Mouse (Mus musculus) heart, embryonic 13.5 days (tissue): Measurements from ENCODE around the gene Ap5b1. TPM values are rescaled to one million over a fixed set of nuclear protein-coding genes. Genes with fewer than 3 reads are reported as not detected.

Experiments used
- ATAC-seq: fragments of 200-750 bp; cut with Nextera tagmentation; 2 replicates; pipeline ENCODE4 v1.8.0; 2017; ENCODE audit warnings: moderate TSS enrichment; ENCODE audit not compliant: insufficient number of reproducible peaks, low FRiP score, low TSS enrichment; ENCODE audit errors: extremely low read depth
- H3K27ac ChIP-seq: fragments of 300-500 bp; sonication (generic); replicated peaks from 2 replicates; pipeline ENCODE4 v1.5.1; 2015; ENCODE audit warnings: moderate library complexity, mild to moderate bottlenecking, inconsistent platforms
- H3K27me3 ChIP-seq: fragments of 300-500 bp; sonication (generic); replicated peaks from 2 replicates; pipeline ENCODE4 v1.6.1; 2015; ENCODE audit warnings: mild to moderate bottlenecking, inconsistent platforms
- H3K36me3 ChIP-seq: fragments of 300-500 bp; sonication (generic); 2 replicates; pipeline ENCODE4 v1.6.1; 2015; ENCODE audit warnings: mild to moderate bottlenecking, inconsistent platforms
- H3K4me1 ChIP-seq: fragments of 300-500 bp; sonication (generic); 2 replicates; pipeline ENCODE4 v1.6.1; 2015; ENCODE audit warnings: inconsistent platforms
- H3K4me2 ChIP-seq: fragments of 300-500 bp; sonication (generic); 2 replicates; pipeline ENCODE4 v1.6.1; 2015; ENCODE audit warnings: inconsistent platforms, mild to moderate bottlenecking, moderate library complexity
- H3K4me3 ChIP-seq: fragments of 300-500 bp; sonication (generic); 2 replicates; pipeline ENCODE4 v1.5.1; 2015; ENCODE audit warnings: moderate library complexity, mild to moderate bottlenecking, inconsistent platforms
- H3K9ac ChIP-seq: fragments of 300-500 bp; sonication (generic); 2 replicates; pipeline ENCODE4 v1.6.1; 2015; ENCODE audit warnings: inconsistent platforms, mild to moderate bottlenecking, moderate library complexity
- H3K9me3 ChIP-seq: fragments of 300-500 bp; sonication (generic); 2 replicates; pipeline ENCODE4 v1.6.1; 2016; ENCODE audit warnings: inconsistent platforms
- WGBS: fragments of 180-500 bp; shearing (Covaris S2); methylation state at CpG from one replicate; pipeline ENCODE4 v1.1.7; 2015; ENCODE audit warnings: mixed read lengths; 5-methylcytosine and 5-hydroxymethylcytosine counted together
- polyA plus RNA-seq: library from polyadenylated mRNA; unstranded; fragments of >200 nt; fragmentation: Nextera tagmentation; extraction: Ambion mirVana; gene quantifications from 2 replicates; pipeline ENCODE4 v1.2.1, GENCODE M21; 2015

Ap5b1 gene
- polyA plus RNA-seq, 1 experiment from 2014 or later, result 2.7 TPM

DNA sequence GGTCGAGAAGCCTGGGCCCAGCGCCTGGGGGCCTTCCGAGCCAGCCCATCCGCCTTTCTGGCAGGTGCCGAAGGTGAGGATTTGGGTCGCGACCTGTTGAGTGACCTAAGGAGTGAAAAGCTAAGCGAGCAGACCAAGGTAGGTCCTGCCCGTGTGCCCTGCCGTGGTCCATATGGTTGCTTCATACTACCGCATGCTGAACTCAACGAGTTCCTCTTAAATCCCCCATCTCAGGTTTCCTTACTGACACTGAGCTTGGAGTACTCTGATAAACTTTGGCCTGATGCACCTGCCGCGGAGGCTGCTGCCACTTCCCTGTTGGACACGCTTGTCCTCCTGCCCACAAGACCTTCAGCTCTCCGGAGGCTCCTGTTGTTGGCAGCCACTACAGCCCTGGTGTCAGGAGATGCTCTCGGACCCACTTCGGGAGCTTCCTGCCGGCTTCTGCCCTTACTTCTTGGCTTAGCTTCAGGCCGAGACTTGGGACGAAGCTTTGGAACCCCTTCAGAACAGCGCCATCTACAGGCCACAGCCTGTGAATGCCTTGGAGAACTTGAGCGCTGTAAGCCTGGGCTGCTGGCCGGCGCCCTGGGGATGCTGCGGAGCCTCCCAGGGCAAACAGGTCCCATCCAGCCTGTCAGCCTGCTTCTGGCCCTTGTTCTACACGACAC is 780 bp downstream of the Ap5b1 start:
- peaks cover 21% of the 10 kb centered on the region for H3K4me1 ChIP-seq
- H3K9me3 ChIP-seq, result no peaks in the 10 kb centered on the region
- ATAC-seq, result no peak
- H3K4me3 ChIP-seq, result peak overlapping the region; percentile 67
- H3K4me2 ChIP-seq, result peak overlapping the region; percentile 98
- 8% methylated on average over 27 of the region's 27 CpGs for WGBS
- peak overlapping the region; percentile 83 for H3K9ac ChIP-seq
- H3K27ac ChIP-seq, result peak overlapping the region; percentile 89; the same call in 1 of the 2 replicates
- H3K36me3 ChIP-seq, result peaks cover 26% of the 10 kb centered on the region
- H3K27me3 ChIP-seq, result peaks cover 45% of the 10 kb centered on the region

DNA sequence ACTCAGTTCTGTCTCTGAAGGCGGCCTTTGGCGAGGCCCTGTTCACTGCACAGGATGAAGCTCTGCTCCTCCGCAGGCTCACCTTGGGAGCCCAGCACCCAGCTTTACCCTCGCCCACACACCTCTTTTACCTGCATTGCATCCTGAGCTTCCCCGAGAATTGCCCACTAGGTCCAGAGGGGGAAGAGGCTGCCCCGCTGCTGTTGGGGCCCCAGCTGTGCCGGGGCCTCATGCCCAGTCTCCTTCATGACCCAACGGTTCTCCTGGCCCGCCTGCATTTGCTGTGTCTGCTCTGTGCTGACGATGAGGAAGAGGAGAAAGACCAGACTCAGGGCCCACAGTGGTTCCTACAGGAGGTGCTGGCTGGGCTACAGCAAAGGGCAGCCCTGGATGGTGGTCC is 1.7 kb downstream of the Ap5b1 start:
- 82% methylated on average over 10 of the region's 10 CpGs for WGBS
- H3K27ac ChIP-seq, result no peak overlapping the region
- H3K27me3 ChIP-seq, result peaks cover 35% of the 10 kb centered on the region
- peak overlapping the region; percentile 83; the same call in 1 of the 2 replicates for H3K9ac ChIP-seq
- H3K4me1 ChIP-seq, result peaks cover 21% of the 10 kb centered on the region
- H3K4me2 ChIP-seq, result no peak overlapping the region
- ATAC-seq, result no peak
- H3K36me3 ChIP-seq, result peaks cover 26% of the 10 kb centered on the region
- no peaks in the 10 kb centered on the region for H3K9me3 ChIP-seq
- H3K4me3 ChIP-seq, result no peak overlapping the region

DNA sequence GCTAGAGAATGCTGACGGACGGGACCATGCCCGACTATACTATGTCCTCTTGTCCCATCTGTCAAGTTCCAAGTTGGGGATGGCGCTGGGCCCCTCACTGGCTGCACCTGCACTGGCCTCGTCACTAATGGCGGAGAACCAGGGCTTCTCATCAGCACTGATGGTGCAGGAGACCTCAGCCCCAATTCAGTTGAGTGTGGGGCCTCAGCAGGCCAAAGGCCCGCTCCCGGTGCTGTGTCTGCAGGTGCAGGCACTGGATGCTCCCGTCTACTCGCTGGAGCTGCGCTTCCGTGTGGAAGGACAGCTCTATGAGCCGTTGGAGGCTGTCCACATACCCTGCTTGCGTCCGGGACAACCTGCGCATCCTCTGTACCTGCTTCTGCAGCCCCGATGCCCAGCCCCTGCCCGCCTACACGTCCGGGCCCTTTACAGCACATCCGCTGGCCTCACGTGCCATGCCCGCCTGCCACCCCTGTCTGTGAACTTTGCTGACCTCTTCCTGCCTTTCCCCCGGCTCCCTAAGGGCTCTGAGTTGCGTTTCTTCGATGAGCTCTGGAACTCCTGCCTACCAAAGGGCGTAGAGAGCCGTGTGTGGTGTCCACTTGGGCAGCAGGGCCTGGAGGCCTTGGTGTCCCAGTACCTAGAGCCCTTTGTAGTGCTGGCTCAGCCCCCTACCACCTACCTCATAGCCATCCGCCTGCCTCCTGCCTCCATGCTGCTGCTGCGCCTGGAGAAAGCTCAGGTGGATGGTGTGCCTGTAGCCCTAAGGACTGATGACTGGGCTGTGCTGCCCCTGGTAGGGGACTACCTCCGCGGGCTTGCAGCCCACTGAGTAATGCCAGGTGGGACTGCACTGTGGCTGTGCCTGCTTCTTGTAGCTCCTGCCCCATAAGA is 2.8 kb downstream of the Ap5b1 start:
- no peak overlapping the region for H3K4me3 ChIP-seq
- H3K9me3 ChIP-seq, result no peaks in the 10 kb centered on the region
- peaks cover 25% of the 10 kb centered on the region for H3K27me3 ChIP-seq
- 87% methylated on average over 32 of the region's 32 CpGs for WGBS
- no peak overlapping the region for H3K27ac ChIP-seq
- peaks cover 26% of the 10 kb centered on the region for H3K36me3 ChIP-seq
- peaks cover 21% of the 10 kb centered on the region for H3K4me1 ChIP-seq
- no peak overlapping the region for H3K4me2 ChIP-seq
- ATAC-seq, result no peak
- no peak overlapping the region for H3K9ac ChIP-seq

DNA sequence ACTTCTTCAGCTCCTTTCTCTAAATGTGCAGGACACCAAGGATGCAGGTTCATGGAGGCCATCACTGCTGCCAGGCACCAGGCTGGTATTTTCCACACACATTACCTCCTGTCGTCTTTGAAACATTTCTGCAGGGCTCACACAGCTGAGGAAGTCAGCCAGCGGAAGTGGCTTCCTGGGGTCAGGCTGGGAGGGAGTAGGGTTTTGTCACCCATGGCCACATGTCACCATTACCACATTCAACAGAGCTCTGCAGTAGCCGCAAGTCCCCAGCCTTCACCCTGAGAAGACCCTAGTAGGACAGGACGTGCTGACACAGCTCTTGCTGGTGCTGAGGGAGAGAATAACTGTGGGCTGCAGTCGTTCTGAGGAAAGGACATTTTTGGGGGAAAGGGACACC is 4.0 kb downstream of the Ap5b1 start:
- Histone ChIP-seq H3K27me3 (peaks cover 13% of the 10 kb centered on the region), H3K4me1 (peaks cover 15% of the 10 kb centered on the region), H3K4me3 (no peak overlapping the region), H3K4me2 (no peak overlapping the region), H3K36me3 (peaks cover 26% of the 10 kb centered on the region), H3K27ac (no peak overlapping the region), H3K9me3 (no peaks in the 10 kb centered on the region), H3K9ac (no peak overlapping the region)
- no peak for ATAC-seq
- 59% methylated on average over 5 of the region's 5 CpGs for WGBS

DNA sequence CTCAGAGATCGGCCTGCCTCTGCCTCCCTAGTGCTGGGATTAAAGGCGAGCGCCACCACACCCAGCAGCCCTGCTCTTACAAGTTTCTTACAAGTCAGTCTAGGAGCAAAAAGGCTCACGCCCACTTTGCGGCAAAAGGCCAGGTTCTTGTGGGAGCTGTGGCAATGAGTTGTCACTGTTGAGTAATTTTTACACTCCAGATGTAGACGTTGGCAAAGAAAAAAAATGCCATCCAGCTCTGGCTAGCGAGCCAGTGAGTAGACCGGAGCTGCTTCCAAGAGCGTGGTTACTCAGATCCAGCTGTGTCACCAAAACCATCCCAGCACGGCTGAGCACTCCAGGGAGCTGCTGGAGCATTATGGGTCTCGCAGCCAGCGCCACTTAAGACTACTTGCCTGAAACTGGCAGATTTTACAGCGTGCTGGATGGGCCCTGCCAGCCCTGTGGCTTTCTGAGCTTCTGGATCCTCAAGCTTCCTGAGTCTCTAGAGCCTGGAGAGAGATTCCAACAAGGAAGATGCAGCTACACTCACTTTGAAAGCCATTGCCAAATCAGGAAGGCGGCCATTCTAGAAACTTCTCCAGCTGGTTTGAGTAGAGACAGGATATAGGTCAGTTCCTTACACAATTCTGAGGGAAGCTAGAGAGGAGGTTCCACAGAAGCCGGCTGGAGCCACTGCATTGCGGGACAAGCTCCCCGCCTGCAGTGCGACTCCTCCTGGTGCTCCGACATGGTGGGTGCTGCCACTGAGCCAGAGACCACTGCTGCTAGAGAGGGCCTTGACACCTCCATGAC is 4.7 kb downstream of the Ap5b1 start:
- Histone ChIP-seq H3K36me3 (peaks cover 26% of the 10 kb centered on the region), H3K4me1 (peaks cover 10% of the 10 kb centered on the region), H3K27ac (no peak overlapping the region), H3K4me2 (no peak overlapping the region), H3K9ac (no peak overlapping the region), H3K4me3 (no peak overlapping the region), H3K9me3 (no peaks in the 10 kb centered on the region), H3K27me3 (peaks cover 13% of the 10 kb centered on the region)
- ATAC-seq, result no peak
- 81% methylated on average over 19 of the region's 19 CpGs for WGBS

DNA sequence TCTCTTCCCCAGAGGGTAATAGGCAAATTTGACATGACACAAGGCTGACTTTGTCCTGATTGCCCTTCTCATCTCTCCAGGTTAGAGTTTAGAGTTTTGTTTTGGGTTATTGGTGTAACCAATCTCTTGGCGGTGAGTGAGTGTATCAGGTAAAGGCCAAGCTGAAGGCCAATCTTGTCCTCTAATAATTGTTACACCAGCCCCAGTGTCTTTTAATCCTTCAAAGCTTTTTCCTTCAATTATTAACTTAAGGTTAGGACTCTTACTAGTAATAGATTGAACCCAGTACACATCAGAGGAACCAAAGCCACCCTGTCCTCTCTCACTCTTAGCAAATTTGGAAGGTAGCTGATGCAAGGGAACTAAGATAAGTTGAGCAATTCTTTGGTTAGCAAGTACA is 7.5 kb downstream of the Ap5b1 start:
- Histone ChIP-seq H3K36me3 (peaks cover 15% of the 10 kb centered on the region), H3K4me3 (no peak overlapping the region), H3K27me3 (peaks cover 7% of the 10 kb centered on the region; the same call in 1 of the 2 replicates), H3K4me1 (no peaks in the 10 kb centered on the region), H3K27ac (no peak overlapping the region), H3K4me2 (no peak overlapping the region), H3K9me3 (no peaks in the 10 kb centered on the region), H3K9ac (no peak overlapping the region)
- 87% methylated on average over 1 of the region's 1 CpGs for WGBS
- ATAC-seq, result no peak

DNA sequence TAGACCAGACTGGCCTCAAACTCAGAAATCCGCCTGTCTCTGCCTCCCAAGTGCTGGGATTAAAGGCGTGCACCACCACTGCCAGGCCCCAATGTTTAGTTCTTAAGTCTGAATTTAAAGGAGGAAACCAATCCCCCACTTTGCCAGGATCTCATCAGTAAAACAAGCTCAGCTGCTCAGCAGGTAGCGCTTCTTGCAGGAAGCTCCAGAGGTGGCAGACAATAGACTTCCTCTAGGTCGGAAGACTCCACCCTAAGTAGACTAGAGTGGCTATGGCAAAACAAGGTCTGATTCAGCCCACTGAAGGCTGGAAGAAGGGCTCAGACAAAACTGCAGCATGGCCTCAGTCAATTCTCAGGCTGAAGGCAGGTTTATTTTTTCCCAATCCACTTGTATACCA is 12.1 kb downstream of the Ap5b1 start:
- Histone ChIP-seq H3K36me3 (no peaks in the 10 kb centered on the region), H3K27ac (no peak overlapping the region), H3K27me3 (peaks cover 18% of the 10 kb centered on the region), H3K9me3 (no peaks in the 10 kb centered on the region), H3K9ac (no peak overlapping the region), H3K4me2 (no peak overlapping the region), H3K4me3 (no peak overlapping the region), H3K4me1 (no peaks in the 10 kb centered on the region)
- ATAC-seq, result no peak
- WGBS, result 57% methylated on average over 4 of the region's 4 CpGs

DNA sequence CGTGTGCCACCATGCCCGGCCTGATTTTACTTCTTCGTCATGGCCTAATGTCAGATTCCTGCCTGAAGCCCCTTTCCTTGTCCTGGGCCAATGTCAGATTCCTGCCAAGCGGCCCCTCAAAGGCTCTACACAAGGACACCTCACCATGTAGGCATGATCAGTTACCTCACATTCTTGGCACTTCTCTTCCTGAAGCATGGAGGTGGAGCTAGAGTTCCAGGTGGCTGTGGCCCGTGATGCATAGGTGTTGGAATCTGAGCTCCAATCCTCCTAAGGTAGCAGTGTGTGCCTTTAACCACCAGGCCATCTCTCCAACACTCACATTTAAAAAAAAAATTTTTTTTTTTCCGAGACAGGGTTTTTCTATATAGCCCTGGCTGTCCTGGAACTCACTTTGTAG is 13.0 kb downstream of the Ap5b1 start:
- Histone ChIP-seq H3K9me3 (no peaks in the 10 kb centered on the region), H3K4me2 (no peak overlapping the region), H3K27ac (no peak overlapping the region), H3K27me3 (peaks cover 18% of the 10 kb centered on the region), H3K9ac (no peak overlapping the region), H3K36me3 (no peaks in the 10 kb centered on the region), H3K4me3 (no peak overlapping the region), H3K4me1 (no peaks in the 10 kb centered on the region)
- 81% methylated on average over 6 of the region's 6 CpGs for WGBS
- ATAC-seq, result no peak

DNA sequence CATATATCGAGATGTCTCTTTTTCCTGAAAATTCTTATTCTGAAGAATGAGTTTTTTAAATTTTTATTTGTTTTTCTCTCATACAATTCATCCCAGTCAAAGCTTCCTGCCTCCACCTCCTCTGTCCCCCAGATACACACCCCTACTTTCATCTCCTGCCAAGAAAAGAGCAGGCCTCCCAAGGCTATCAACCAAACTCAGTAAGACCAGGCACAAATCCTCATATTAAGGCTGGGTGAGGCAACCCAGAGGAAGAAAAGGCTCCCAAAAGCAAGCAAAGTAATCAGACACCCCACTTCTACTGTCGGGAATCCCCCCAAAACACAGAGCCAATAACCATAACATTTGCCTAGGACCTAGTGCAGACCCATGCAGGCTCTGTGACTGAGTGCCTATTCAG is 14.2 kb downstream of the Ap5b1 start:
- no peaks in the 10 kb centered on the region for H3K9me3 ChIP-seq
- no peaks in the 10 kb centered on the region for H3K4me1 ChIP-seq
- no peak overlapping the region for H3K9ac ChIP-seq
- H3K4me2 ChIP-seq, result no peak overlapping the region
- H3K4me3 ChIP-seq, result no peak overlapping the region
- H3K27me3 ChIP-seq, result peaks cover 18% of the 10 kb centered on the region
- WGBS, result 68% methylated on average over 2 of the region's 2 CpGs
- ATAC-seq, result no peak; the same call in 1 of the 2 replicates
- no peak overlapping the region for H3K27ac ChIP-seq
- no peaks in the 10 kb centered on the region for H3K36me3 ChIP-seq

DNA sequence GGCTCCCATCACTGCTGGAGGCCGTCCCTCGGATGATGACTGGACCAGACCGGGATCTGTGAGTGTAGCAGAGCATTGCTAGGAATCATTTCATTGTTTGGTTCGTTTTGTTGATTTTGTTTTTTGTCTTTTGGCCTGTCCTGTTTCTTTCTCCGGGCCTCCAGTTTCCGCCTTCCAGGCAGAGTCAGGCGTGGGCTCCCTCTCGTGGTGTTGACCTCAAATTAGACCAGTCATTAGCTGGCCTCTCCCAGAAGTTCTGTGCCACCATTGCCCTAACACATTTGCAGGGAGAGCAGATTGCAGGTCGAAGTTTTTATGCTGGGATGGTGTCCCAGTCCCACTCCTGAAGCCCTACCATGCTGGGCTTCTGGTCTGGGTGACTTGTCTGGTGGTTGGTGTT is 21.3 kb downstream of the Ap5b1 start:
- H3K27ac ChIP-seq, result no peak overlapping the region
- H3K27me3 ChIP-seq, result peaks cover 4% of the 10 kb centered on the region
- no peaks in the 10 kb centered on the region for H3K9me3 ChIP-seq
- 72% methylated on average over 9 of the region's 9 CpGs for WGBS
- H3K4me3 ChIP-seq, result no peak overlapping the region
- no peak overlapping the region for H3K9ac ChIP-seq
- H3K4me1 ChIP-seq, result no peaks in the 10 kb centered on the region
- H3K4me2 ChIP-seq, result no peak overlapping the region
- H3K36me3 ChIP-seq, result no peaks in the 10 kb centered on the region
- no peak for ATAC-seq

DNA sequence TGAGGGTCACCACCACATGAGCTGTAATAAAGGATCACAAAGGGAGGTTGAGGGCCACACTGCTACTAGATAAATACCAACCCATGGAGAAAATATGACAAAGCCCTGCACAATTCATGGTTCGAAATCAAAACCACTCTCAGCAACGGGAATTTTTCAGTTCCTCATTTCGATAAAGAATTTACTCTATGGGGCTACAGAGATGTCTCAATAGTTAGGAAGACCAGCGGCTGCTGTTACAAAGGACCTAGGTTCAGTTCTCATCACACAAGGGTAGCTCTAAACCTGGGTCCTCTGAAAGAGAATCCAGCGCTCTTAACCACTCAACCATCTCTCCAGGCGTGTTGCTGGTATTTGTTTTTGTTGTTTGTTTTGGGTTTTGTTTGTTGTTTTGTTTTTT is 24.1 kb downstream of the Ap5b1 start:
- no peaks in the 10 kb centered on the region for H3K9me3 ChIP-seq
- H3K36me3 ChIP-seq, result no peaks in the 10 kb centered on the region
- H3K4me3 ChIP-seq, result no peak overlapping the region
- WGBS, result 82% methylated on average over 6 of the region's 6 CpGs
- H3K4me1 ChIP-seq, result no peaks in the 10 kb centered on the region
- no peak overlapping the region for H3K9ac ChIP-seq
- no peak overlapping the region for H3K27ac ChIP-seq
- H3K4me2 ChIP-seq, result no peak overlapping the region
- H3K27me3 ChIP-seq, result no peaks in the 10 kb centered on the region
- ATAC-seq, result no peak
